Mouse (Mus musculus) thymus, postnatal 25 days (tissue): ENCODE data around the gene Gm33543.

Source experiments
- DNase-seq: peaks from one replicate; pipeline ENCODE4 v3.0.0; 2022

Gene Gm33543

GRCm38 (mm10) chr10:95774856-95775255 lies 67.9 kb downstream of the Gm33543 start:
- no peak for DNase-seq

DNA sequence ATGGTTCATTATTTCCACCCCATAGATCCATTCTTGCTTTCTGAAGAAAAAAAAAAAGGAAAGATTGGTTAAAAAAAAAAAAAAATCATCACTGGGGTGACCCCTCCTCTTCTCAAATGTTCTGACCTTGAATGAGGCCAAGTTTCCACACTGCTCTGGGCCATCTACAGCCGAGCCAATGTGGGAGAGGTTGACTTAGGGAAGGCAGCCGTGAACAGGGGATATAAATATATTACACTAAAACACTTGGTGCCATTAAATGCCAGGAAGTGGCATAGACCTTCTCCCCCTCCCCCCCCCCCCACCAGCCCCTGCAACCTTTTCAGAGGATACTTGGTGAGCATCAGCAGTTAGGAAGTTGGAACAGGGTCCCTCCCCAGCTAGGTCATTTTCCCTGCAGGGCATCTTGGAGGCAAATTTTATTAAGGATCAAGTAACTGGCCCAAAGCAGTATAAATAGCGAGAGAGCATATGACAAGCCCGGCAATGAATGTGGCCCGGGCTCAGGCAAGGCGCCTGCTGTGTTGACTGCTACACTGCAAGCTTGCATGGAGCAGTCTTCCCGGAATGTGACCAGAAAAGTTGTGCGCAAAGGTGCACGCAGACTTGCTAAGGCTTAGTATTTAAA lies 68.6 kb downstream of the Gm33543 start:
- no peak for DNase-seq
